Mouse (Mus musculus) CH12.LX (cell line): Measurements from ENCODE around the gene Cfap45. TPM values are rescaled to one million over a fixed set of nuclear protein-coding genes. Genes with fewer than 3 reads are reported as not detected.

Experiments
- DNase-seq: peaks from one replicate; pipeline ENCODE4 v3.0.0-alpha.2; 2013; ENCODE audit errors: extremely low read depth
- H3K27ac ChIP-seq: 2 replicates; pipeline ENCODE4 v1.5.1; 2012; ENCODE audit warnings: low read depth, mild to moderate bottlenecking, control low read depth, moderate library complexity; ENCODE audit not compliant: insufficient read depth
- H3K27me3 ChIP-seq: replicated peaks from 2 replicates; pipeline ENCODE3; 2012; ENCODE audit warnings: inconsistent platforms
- H3K36me3 ChIP-seq, 2 experiments: replicated peaks in 1 of 2; 2 replicates each; pipeline versions ENCODE3 to v1.6.1; 2012; ENCODE audit warnings: inconsistent platforms in 1 of 2, low read length in 1 of 2, mild to moderate bottlenecking in 1 of 2, mixed read lengths in 1 of 2, moderate library complexity in 1 of 2; ENCODE audit not compliant: control insufficient read depth in 1 of 2, insufficient read depth in 1 of 2
- H3K4me1 ChIP-seq, 2 experiments: 2 replicates each; pipeline ENCODE4 v1.6.1; 2012; ENCODE audit warnings: inconsistent platforms in 1 of 2, moderate library complexity in 1 of 2; ENCODE audit not compliant: insufficient read depth in 2 of 2, control insufficient read depth in 1 of 2
- H3K4me2 ChIP-seq: 2 replicates; pipeline ENCODE4 v1.6.1; 2012; ENCODE audit warnings: low read depth, mild to moderate bottlenecking, control low read depth; ENCODE audit not compliant: poor library complexity, insufficient read depth, severe bottlenecking
- H3K4me3 ChIP-seq, 3 experiments: fragments of 150-350 bp in 1 of 3; sonication (generic) in 1 of 3; replicated peaks in 1 of 3; 2 replicates each; pipeline versions ENCODE3 to v1.5.1; 2011 to 2012; ENCODE audit warnings: low read depth in 2 of 3, low read length in 2 of 3, mild to moderate bottlenecking in 2 of 3, moderate library complexity in 2 of 3, control low read depth in 1 of 3, improper control_type of control experiment in 1 of 3, inconsistent platforms in 1 of 3, mixed read lengths in 1 of 3; ENCODE audit not compliant: poor library complexity in 1 of 3
- H3K79me2 ChIP-seq: replicated peaks from 2 replicates; pipeline ENCODE4 v1.6.1; 2012; ENCODE audit warnings: mild to moderate bottlenecking, moderate library complexity; ENCODE audit not compliant: control insufficient read depth, poor library complexity, insufficient read depth, severe bottlenecking; ENCODE audit errors: extremely low read depth
- H3K9ac ChIP-seq: 2 replicates; pipeline ENCODE4 v1.6.1; 2012; ENCODE audit warnings: low read depth, mild to moderate bottlenecking, control low read depth, moderate library complexity; ENCODE audit not compliant: insufficient read depth
- H3K9me3 ChIP-seq: replicated peaks from 2 replicates; pipeline ENCODE3; 2012; ENCODE audit warnings: low read length, inconsistent platforms, mixed read lengths
- CTCF ChIP-seq, 2 experiments: IDR thresholded peaks in 1 of 2; conservative IDR thresholded peaks in 1 of 2; 2 replicates each; pipeline ENCODE4 v1.5.1; 2011 to 2012; ENCODE audit warnings: low read depth in 2 of 2, low read length in 2 of 2, improper control_type of control experiment in 1 of 2, inconsistent platforms in 1 of 2, mild to moderate bottlenecking in 1 of 2, moderate library complexity in 1 of 2
- E2F4 ChIP-seq: IDR thresholded peaks from 2 replicates; pipeline ENCODE4 v1.6.1; 2011; ENCODE audit warnings: low read depth, low read length, improper control_type of control experiment; ENCODE audit not compliant: insufficient replicate concordance
- ELF1 ChIP-seq: IDR thresholded peaks from 2 replicates; pipeline ENCODE4 v1.6.1; 2014; ENCODE audit warnings: low read depth, mild to moderate bottlenecking, inconsistent platforms, low read length, improper control_type of control experiment
- MAX ChIP-seq: IDR thresholded peaks from 2 replicates; pipeline ENCODE4 v1.6.1; 2011; ENCODE audit warnings: low read length, improper control_type of control experiment
- MAZ ChIP-seq: IDR thresholded peaks from 2 replicates; pipeline ENCODE4 v1.6.1; 2012; ENCODE audit warnings: low read depth, mild to moderate bottlenecking, inconsistent platforms, low read length, improper control_type of control experiment, moderate library complexity
- MEF2A ChIP-seq: IDR thresholded peaks from 2 replicates; pipeline ENCODE4 v1.6.1; 2014; ENCODE audit warnings: low read depth, mild to moderate bottlenecking, inconsistent platforms, low read length, improper control_type of control experiment, borderline replicate concordance
- MXI1 ChIP-seq: IDR thresholded peaks from 2 replicates; pipeline ENCODE4 v1.6.1; 2011; ENCODE audit warnings: mild to moderate bottlenecking, low read depth, low read length, improper control_type of control experiment
- POLR2AphosphoS2 ChIP-seq: IDR thresholded peaks from 2 replicates; pipeline ENCODE4 v1.6.1; 2011; ENCODE audit warnings: low read depth, low read length, improper control_type of control experiment
- RAD21 ChIP-seq: IDR thresholded peaks from 2 replicates; pipeline ENCODE4 v1.6.1; 2011; ENCODE audit warnings: low read depth, mild to moderate bottlenecking, low read length, improper control_type of control experiment, moderate library complexity
- RCOR1 ChIP-seq: conservative IDR thresholded peaks from 2 replicates; pipeline ENCODE4 v1.6.1; 2012; ENCODE audit warnings: low read depth, mild to moderate bottlenecking, inconsistent platforms, low read length, improper control_type of control experiment
- SMC3 ChIP-seq: IDR thresholded peaks from 2 replicates; pipeline ENCODE4 v1.6.1; 2011; ENCODE audit warnings: low read depth, low read length, improper control_type of control experiment
- TBP ChIP-seq: conservative IDR thresholded peaks from 2 replicates; pipeline ENCODE4 v1.6.1; 2011; ENCODE audit warnings: low read depth, low read length, improper control_type of control experiment
- TCF12 ChIP-seq: IDR thresholded peaks from 2 replicates; pipeline ENCODE4 v1.6.1; 2014; ENCODE audit warnings: low read depth, mild to moderate bottlenecking, inconsistent platforms, low read length, improper control_type of control experiment
- UBTF ChIP-seq: IDR thresholded peaks from 2 replicates; pipeline ENCODE4 v1.6.1; 2012; ENCODE audit warnings: low read depth, mild to moderate bottlenecking, inconsistent platforms, low read length, improper control_type of control experiment, moderate library complexity
- USF1 ChIP-seq: IDR thresholded peaks from 2 replicates; pipeline ENCODE4 v1.6.1; 2014; ENCODE audit warnings: low read depth, mild to moderate bottlenecking, inconsistent platforms, low read length, improper control_type of control experiment
- ZC3H11A ChIP-seq: IDR thresholded peaks from 2 replicates; pipeline ENCODE4 v1.6.1; 2012; ENCODE audit warnings: low read depth, mild to moderate bottlenecking, inconsistent platforms, low read length, improper control_type of control experiment
- ZNF384 ChIP-seq: IDR thresholded peaks from 2 replicates; pipeline ENCODE4 v1.6.1; 2012; ENCODE audit warnings: low read depth, low read length, improper control_type of control experiment, inconsistent platforms
- dilution Hi-C: fragments of 300-500 bp; cut with MboI; formaldehyde crosslinking; loops from 2 replicates; pipeline ENCODE4 v1.14.3; 2020; ENCODE audit warnings: low sequenced_read_pairs; ENCODE audit not compliant: extremely low pct_unique_long_range_greater_than_20kb, extremely low pct_ligation_motif_present
- in situ Hi-C: fragments of 300-500 bp; cut with MboI; formaldehyde crosslinking; loops from 3 replicates; pipeline ENCODE4 v1.14.3; 2019; ENCODE audit warnings: low sequenced_read_pairs, low pct_ligation_motif_present, low pct_unique_long_range_greater_than_20kb, mixed read lengths
- polyA plus RNA-seq: library from polyadenylated mRNA; unstranded; fragments of >175 nt; gene quantifications from 2 replicates; pipeline ENCODE4 v1.2.1, GENCODE M21; 2012; ENCODE audit warnings: low read depth; ENCODE audit not compliant: insufficient read length
- total RNA-seq, 2 experiments: library from RNA; depleted of rRNA; stranded (reverse); fragments of 300-350 nt in 1 of 2; fragments of >200 nt in 1 of 2; gene quantifications; 2 replicates each; pipeline ENCODE4 v1.2.3; 2012 to 2014

Cfap45 gene
- total and polyA plus RNA-seq, 3 experiments: not detected

GRCm38 (mm10) chr1:172490261-172490661, 30.3 kb upstream of the Cfap45 start:
- Histone ChIP-seq H3K79me2 (no peaks in the 10 kb centered on the region), H3K4me1 (peaks cover 0 to 31% of the 10 kb centered on the region in 2 experiments; a peak in 2 of 4 replicates), H3K36me3 (peaks cover 6 to 60% of the 10 kb centered on the region in 2 experiments), H3K4me2 (peak overlapping the region; percentile 4; the same call in 1 of the 2 replicates), H3K27me3 (no peaks in the 10 kb centered on the region), H3K4me3 (no peak overlapping the region), H3K9ac (no peak overlapping the region), H3K27ac (no peak overlapping the region), H3K9me3 (no peaks in the 10 kb centered on the region)
- in situ Hi-C loops: no loop called here
- DNase-seq: peak; percentile 59
- TF ChIP-seq CTCF (conservative IDR thresholded peaks at IDR 0.05 in 1 of 2, IDR thresholded peaks at IDR 0.05 in 1 of 2; ENCODE audit: low read depth in 2 of 2, low read length in 2 of 2): peak; percentile 95 to 97
- TF ChIP-seq ZC3H11A: peak; percentile 94
- no peak for TF ChIP-seq USF1
- TF ChIP-seq ELF1: peak; percentile 51
- peak; percentile 31; the same call in 1 of the 2 replicates for TF ChIP-seq TCF12
- peak; percentile 97 for TF ChIP-seq RAD21
- peak; percentile 100 for TF ChIP-seq SMC3
- TF ChIP-seq RCOR1: no peak
- TF ChIP-seq MAZ: 0 out of 2 replicates have a peak, but pooled peaks have one; percentile 50
- TF ChIP-seq UBTF: no peak
- TF ChIP-seq, all 38 proteins: peak for 7
- dilution Hi-C loops: no loop called here

- H3K79me2 ChIP-seq: no peaks in the 10 kb centered on the region
- no peak overlapping the region for H3K27ac ChIP-seq
- no peak overlapping the region for H3K9ac ChIP-seq
- no peak for TF ChIP-seq SMC3
- TF ChIP-seq MXI1: no peak
- no peak for TF ChIP-seq MEF2A
- TF ChIP-seq MAX: no peak
- no peak for TF ChIP-seq E2F4
- no peak for TF ChIP-seq POLR2AphosphoS2
- TF ChIP-seq ZC3H11A: no peak
- TF ChIP-seq MAZ: no peak
- TF ChIP-seq ZNF384: no peak
- TF ChIP-seq TBP: no peak
- no peak for DNase-seq
- in situ Hi-C loops (no loop called here), dilution Hi-C loops (no loop called here)
- H3K4me2 ChIP-seq: no peak overlapping the region
- no peaks in the 10 kb centered on the region for H3K27me3 ChIP-seq
- peaks cover 6 to 66% of the 10 kb centered on the region in 2 experiments for H3K36me3 ChIP-seq
- peaks cover 0 to 21% of the 10 kb centered on the region in 2 experiments; a peak in 2 of 4 replicates for H3K4me1 ChIP-seq
- H3K4me3 ChIP-seq: no peak overlapping the region
- no peaks in the 10 kb centered on the region for H3K9me3 ChIP-seq
Measured at GRCm38 (mm10) chr1:172492047-172492446, 28.6 kb upstream of the Cfap45 start.
